Mouse (Mus musculus) embryonic facial prominence, embryonic 11.5 days (tissue): ENCODE measurements at regions not wholly inside any gene's neighbourhood (a gene's known extent, or its start where the extent isn't known, plus 50 kb on each side); places are given as distances from the start of the nearest gene placed in this dataset.

Experiments
- ATAC-seq: fragments of 200-750 bp; cut with Nextera tagmentation; replicated peaks from 2 replicates; pipeline ENCODE4 v1.8.0; 2017; ENCODE audit warnings: low read depth; ENCODE audit not compliant: insufficient number of reproducible peaks, low FRiP score, low TSS enrichment
- DNase-seq: peaks from one replicate; pipeline ENCODE4 v3.0.0-alpha.2; 2015; ENCODE audit warnings: low spot score
- H3K27ac ChIP-seq: fragments of 300-500 bp; sonication (generic); replicated peaks from 2 replicates; pipeline ENCODE4 v1.5.1; 2014; ENCODE audit warnings: mild to moderate bottlenecking, low read depth, low read length, control low read depth
- H3K27me3 ChIP-seq: fragments of 300-500 bp; sonication (generic); 2 replicates; pipeline ENCODE4 v1.6.1; 2014; ENCODE audit warnings: mild to moderate bottlenecking, low read length, moderate library complexity, mixed read lengths; ENCODE audit not compliant: control insufficient read depth, insufficient read depth
- H3K36me3 ChIP-seq: fragments of 300-500 bp; sonication (generic); replicated peaks from 2 replicates; pipeline ENCODE4 v1.6.1; 2014; ENCODE audit warnings: low read depth, mild to moderate bottlenecking, low read length, moderate library complexity, mixed read lengths; ENCODE audit not compliant: control insufficient read depth, insufficient read depth
- H3K4me1 ChIP-seq: fragments of 300-500 bp; sonication (generic); 2 replicates; pipeline ENCODE4 v1.6.1; 2014; ENCODE audit warnings: low read length, mixed read lengths; ENCODE audit not compliant: control insufficient read depth, insufficient read depth
- H3K4me2 ChIP-seq: fragments of 300-500 bp; sonication (generic); 2 replicates; pipeline ENCODE4 v1.6.1; 2014; ENCODE audit warnings: low read depth, mild to moderate bottlenecking, control low read depth, low read length, moderate library complexity
- H3K4me3 ChIP-seq: fragments of 300-500 bp; sonication (generic); 2 replicates; pipeline ENCODE4 v1.5.1; 2014; ENCODE audit warnings: low read depth, low read length, control low read depth
- H3K9ac ChIP-seq: fragments of 300-500 bp; sonication (generic); replicated peaks from 2 replicates; pipeline ENCODE4 v1.6.1; 2014; ENCODE audit warnings: mild to moderate bottlenecking, control low read depth, low read length
- H3K9me3 ChIP-seq: fragments of 300-500 bp; sonication (generic); replicated peaks from 2 replicates; pipeline ENCODE4 v1.6.1; 2016; ENCODE audit warnings: mild to moderate bottlenecking, low read length, inconsistent platforms, mixed read lengths; ENCODE audit not compliant: control insufficient read depth
- WGBS: fragments of 180-500 bp; shearing (Covaris S2); extraction: QIAGEN DNeasy Blood & Tissue Kit; methylation state at CpG from one replicate; pipeline ENCODE4 v1.1.7; 2014; 5-methylcytosine and 5-hydroxymethylcytosine counted together

DNA sequence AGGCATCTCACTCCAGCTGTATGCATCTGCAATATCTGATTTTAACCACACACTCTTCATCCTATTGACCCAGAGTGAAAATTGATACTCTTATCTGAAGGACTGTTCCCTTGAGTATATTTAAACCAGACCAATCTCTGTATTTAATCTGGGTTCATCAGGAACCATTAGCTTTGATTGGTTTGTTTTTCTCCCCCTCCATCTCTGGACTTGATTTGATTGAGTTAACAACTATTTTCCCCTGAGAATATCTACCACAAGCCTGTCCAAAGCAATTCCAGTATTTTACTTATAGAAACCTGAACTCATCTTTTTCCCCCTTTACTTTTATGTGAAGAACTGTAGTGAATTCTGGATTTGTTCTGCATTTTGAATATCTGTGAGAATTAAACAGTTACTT lies 270.5 kb upstream of the Nova1 start:
- peak; percentile 63 for DNase-seq
- H3K27me3 ChIP-seq, result no peaks in the 10 kb centered on the region
- H3K9ac ChIP-seq, result no peak overlapping the region
- no peaks in the 10 kb centered on the region for H3K36me3 ChIP-seq
- H3K4me2 ChIP-seq, result no peak overlapping the region
- H3K9me3 ChIP-seq, result no peaks in the 10 kb centered on the region
- 0 out of 2 replicates have a peak, but pooled peaks have one; percentile 52 for ATAC-seq
- H3K4me3 ChIP-seq, result no peak overlapping the region
- H3K27ac ChIP-seq, result no peak overlapping the region
- H3K4me1 ChIP-seq, result no peaks in the 10 kb centered on the region

GRCm38 (mm10) chr12:47074961-47075360 lies 256.2 kb upstream of the Nova1 start:
- ATAC-seq (no peak), DNase-seq (no peak)
- H3K4me2 ChIP-seq, result no peak overlapping the region
- WGBS, result 68% methylated on average over 2 of the region's 2 CpGs
- H3K4me3 ChIP-seq, result no peak overlapping the region
- H3K36me3 ChIP-seq, result no peaks in the 10 kb centered on the region
- no peaks in the 10 kb centered on the region for H3K9me3 ChIP-seq
- no peak overlapping the region for H3K9ac ChIP-seq
- H3K27ac ChIP-seq, result no peak overlapping the region
- no peaks in the 10 kb centered on the region for H3K27me3 ChIP-seq
- H3K4me1 ChIP-seq, result no peaks in the 10 kb centered on the region

DNA sequence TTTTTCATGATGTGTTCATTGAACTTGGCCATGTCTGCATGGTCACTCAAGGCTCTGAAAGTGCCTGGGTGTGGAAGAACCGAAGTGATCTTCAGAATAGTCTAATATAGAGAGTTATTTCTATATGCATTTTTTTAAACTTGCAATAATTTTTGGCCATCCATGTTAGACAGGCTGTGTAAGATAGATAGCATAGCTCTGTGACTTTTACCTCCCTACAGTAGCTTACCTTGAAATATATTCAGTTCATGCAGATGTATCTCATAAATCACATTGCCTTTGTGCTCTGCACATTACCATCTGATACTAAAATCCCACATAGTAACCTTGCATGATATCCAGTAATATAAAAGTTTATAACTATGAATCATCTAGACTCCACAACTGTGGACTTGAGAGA lies 233.7 kb upstream of the Nova1 start:
- DNase-seq (no peak), ATAC-seq (no peak)
- Histone ChIP-seq H3K36me3 (no peaks in the 10 kb centered on the region), H3K9ac (no peak overlapping the region), H3K27ac (no peak overlapping the region), H3K4me3 (no peak overlapping the region), H3K27me3 (no peaks in the 10 kb centered on the region), H3K4me2 (no peak overlapping the region), H3K4me1 (no peaks in the 10 kb centered on the region), H3K9me3 (no peaks in the 10 kb centered on the region)
- 93% methylated on average over 1 of the region's 1 CpGs for WGBS

DNA sequence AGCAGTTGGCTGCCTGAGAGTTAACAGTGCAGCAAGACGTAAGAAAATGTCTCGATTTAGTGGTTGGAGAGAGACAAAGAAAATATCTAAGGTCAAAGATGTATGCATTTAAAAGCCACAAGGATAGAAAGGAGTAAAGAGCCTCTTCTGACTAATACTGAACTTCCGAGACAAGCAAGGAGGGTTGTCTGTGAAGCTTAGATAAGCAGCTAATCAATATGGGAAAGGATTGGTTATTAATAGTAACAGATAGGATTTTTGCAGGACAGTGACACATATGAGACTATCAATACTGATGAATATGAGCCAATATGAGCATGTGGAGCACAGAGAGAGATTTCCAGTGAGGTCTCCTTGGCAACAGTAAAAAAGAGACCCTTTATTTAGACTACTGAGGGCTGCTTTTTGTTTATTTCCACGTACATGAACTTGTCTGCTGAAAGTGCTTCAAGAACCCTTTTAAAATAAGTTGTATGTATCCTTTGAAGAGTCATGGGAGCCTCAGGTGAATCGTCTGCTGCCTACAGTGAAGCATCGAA lies 202.2 kb upstream of the Nova1 start:
- ATAC-seq, result no peak

DNA sequence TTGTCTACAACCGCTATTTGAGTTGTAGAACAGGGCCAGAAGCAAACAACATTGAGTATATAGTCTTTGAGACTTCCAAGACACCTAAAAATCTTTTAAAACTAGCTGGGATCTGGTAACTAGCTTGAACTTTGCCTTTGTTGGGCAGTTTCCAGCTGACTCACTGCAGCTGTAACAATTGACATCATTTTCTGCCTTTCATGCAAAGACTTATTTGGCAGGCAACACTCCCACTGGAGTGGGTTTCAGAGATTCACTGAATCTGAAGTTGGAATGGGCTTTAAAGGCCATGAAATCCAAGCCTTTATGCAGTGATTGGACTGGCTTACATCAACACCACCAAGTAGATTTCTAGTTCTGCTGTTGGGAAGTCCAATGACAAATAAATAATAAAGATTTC lies 173.6 kb upstream of the Nova1 start:
- ATAC-seq, result no peak
- H3K27ac ChIP-seq, result no peak overlapping the region
- H3K9me3 ChIP-seq, result no peaks in the 10 kb centered on the region
- no peaks in the 10 kb centered on the region for H3K27me3 ChIP-seq
- no peak overlapping the region for H3K4me2 ChIP-seq
- no peaks in the 10 kb centered on the region for H3K36me3 ChIP-seq
- 98% methylated on average over 1 of the region's 1 CpGs for WGBS
- no peak overlapping the region for H3K9ac ChIP-seq
- no peaks in the 10 kb centered on the region for H3K4me1 ChIP-seq
- no peak overlapping the region for H3K4me3 ChIP-seq
- no peak for DNase-seq

More for the DNA sequence above, 202.2 kb upstream of the Nova1 start:
- no peaks in the 10 kb centered on the region for H3K36me3 ChIP-seq
- no peaks in the 10 kb centered on the region for H3K4me1 ChIP-seq
- 75% methylated on average over 6 of the region's 6 CpGs for WGBS
- no peak overlapping the region for H3K4me2 ChIP-seq
- no peak overlapping the region for H3K9ac ChIP-seq
- H3K9me3 ChIP-seq, result no peaks in the 10 kb centered on the region
- no peak overlapping the region for H3K4me3 ChIP-seq
- no peak overlapping the region for H3K27ac ChIP-seq
- no peak for DNase-seq
- H3K27me3 ChIP-seq, result no peaks in the 10 kb centered on the region

- H3K27me3 ChIP-seq, result no peaks in the 10 kb centered on the region
- no peaks in the 10 kb centered on the region for H3K36me3 ChIP-seq
- H3K4me3 ChIP-seq, result no peak overlapping the region
- 84% methylated on average over 2 of the region's 2 CpGs for whole genome bisulfite sequencing
- DNase-seq (no peak), ATAC-seq (no peak)
- H3K9me3 ChIP-seq, result no peaks in the 10 kb centered on the region
- no peaks in the 10 kb centered on the region for H3K4me1 ChIP-seq
- H3K9ac ChIP-seq, result no peak overlapping the region
- no peak overlapping the region for H3K27ac ChIP-seq
- H3K4me2 ChIP-seq, result no peak overlapping the region
Observed at GRCm38 (mm10) chr12:46988972-46989371, 170.2 kb upstream of the Nova1 start.

- ATAC-seq, result no peak
- Histone ChIP-seq H3K9ac (no peak overlapping the region), H3K9me3 (no peaks in the 10 kb centered on the region), H3K4me1 (no peaks in the 10 kb centered on the region), H3K4me3 (no peak overlapping the region), H3K27me3 (no peaks in the 10 kb centered on the region), H3K4me2 (no peak overlapping the region), H3K27ac (no peak overlapping the region), H3K36me3 (no peaks in the 10 kb centered on the region)
- no peak for DNase-seq
- 81% methylated on average over 3 of the region's 3 CpGs for WGBS
Observed at GRCm38 (mm10) chr12:46950223-46950779, 131.6 kb upstream of the Nova1 start.

- Histone ChIP-seq H3K27ac (no peak overlapping the region), H3K9me3 (no peaks in the 10 kb centered on the region), H3K4me3 (no peak overlapping the region), H3K4me2 (no peak overlapping the region), H3K36me3 (no peaks in the 10 kb centered on the region), H3K4me1 (no peaks in the 10 kb centered on the region), H3K27me3 (no peaks in the 10 kb centered on the region), H3K9ac (no peak overlapping the region)
- no peak for ATAC-seq
- DNase-seq, result no peak
Observed at GRCm38 (mm10) chr12:46945707-46946106, 127.0 kb upstream of the Nova1 start.
